Mouse (Mus musculus) thymus, adult 2 months (tissue): ENCODE data around the gene Gabbr2. TPM values are rescaled to one million over a fixed set of nuclear protein-coding genes. Genes with fewer than 3 reads are reported as not detected.

Experiments
- DNase-seq: peaks from one replicate; pipeline ENCODE4 v3.0.0; 2021
- H3K27ac ChIP-seq: fragments of 200-500 bp; 2 replicates; pipeline ENCODE4 v1.5.1; 2012; ENCODE audit warnings: low read length, control low read depth; ENCODE audit not compliant: control insufficient read depth, insufficient read depth
- H3K27me3 ChIP-seq: fragments of 200-500 bp; 2 replicates; pipeline ENCODE4 v1.6.1; 2012; ENCODE audit warnings: mild to moderate bottlenecking, low read length, moderate library complexity, mixed read lengths; ENCODE audit not compliant: control insufficient read depth, insufficient read depth
- H3K36me3 ChIP-seq: fragments of 200-500 bp; 2 replicates; pipeline ENCODE4 v1.6.1; 2012; ENCODE audit warnings: mild to moderate bottlenecking, low read length, moderate library complexity; ENCODE audit not compliant: control insufficient read depth, insufficient read depth
- H3K4me1 ChIP-seq: fragments of 200-500 bp; replicated peaks from 2 replicates; pipeline ENCODE4 v1.6.1; 2012; ENCODE audit warnings: low read length; ENCODE audit not compliant: control insufficient read depth, insufficient read depth
- H3K4me3 ChIP-seq: fragments of 200-500 bp; 2 replicates; pipeline ENCODE4 v1.5.1; 2012; ENCODE audit warnings: mild to moderate bottlenecking, low read length, control low read depth, moderate library complexity; ENCODE audit not compliant: control insufficient read depth, insufficient read depth
- CTCF ChIP-seq: fragments of 200-500 bp; IDR thresholded peaks from 2 replicates; pipeline ENCODE4 v1.5.1; 2012; ENCODE audit warnings: mild to moderate bottlenecking, control low read depth, low read length, moderate library complexity, borderline replicate concordance; ENCODE audit not compliant: control insufficient read depth, poor library complexity, insufficient read depth; ENCODE audit errors: extremely low read depth
- POLR2A ChIP-seq: fragments of 200-500 bp; IDR thresholded peaks from 2 replicates; pipeline ENCODE4 v1.6.1; 2012; ENCODE audit warnings: mild to moderate bottlenecking, low read length, control low read depth, moderate library complexity; ENCODE audit not compliant: control insufficient read depth, poor library complexity, insufficient read depth; ENCODE audit errors: extremely low read depth
- WGBS: fragments of 180-500 bp; shearing (Covaris S2); methylation state at CpG from one replicate; pipeline ENCODE4 v1.1.7; 2018; 5-methylcytosine and 5-hydroxymethylcytosine counted together
- polyA plus RNA-seq: library from polyadenylated mRNA; depleted of rRNA; stranded (reverse); fragments of >200 nt; gene quantifications from 2 replicates; pipeline ENCODE4 v1.2.3, GENCODE M21; 2012

Gabbr2 gene
- polyA plus RNA-seq, 1 experiment: 0.20 TPM

GRCm38 (mm10) chr4:46728231-46728630 lies 263.4 kb downstream of the Gabbr2 start:
- H3K4me3 ChIP-seq: no peak overlapping the region
- DNase-seq: no peak
- H3K27me3 ChIP-seq: no peaks in the 10 kb centered on the region
- 27% methylated on average over 1 of the region's 1 CpGs for WGBS
- no peak overlapping the region for H3K27ac ChIP-seq
- H3K4me1 ChIP-seq: no peaks in the 10 kb centered on the region
- H3K36me3 ChIP-seq: no peaks in the 10 kb centered on the region
- TF ChIP-seq CTCF: no peak
- no peak for TF ChIP-seq POLR2A

GRCm38 (mm10) chr4:46727153-46727552 lies 264.5 kb downstream of the Gabbr2 start:
- Histone ChIP-seq H3K27me3 (no peaks in the 10 kb centered on the region), H3K27ac (no peak overlapping the region), H3K4me1 (no peaks in the 10 kb centered on the region), H3K4me3 (no peak overlapping the region), H3K36me3 (no peaks in the 10 kb centered on the region)
- DNase-seq: no peak
- 94% methylated on average over 11 of the region's 11 CpGs for WGBS
- no peak for TF ChIP-seq CTCF
- no peak for TF ChIP-seq POLR2A

DNA sequence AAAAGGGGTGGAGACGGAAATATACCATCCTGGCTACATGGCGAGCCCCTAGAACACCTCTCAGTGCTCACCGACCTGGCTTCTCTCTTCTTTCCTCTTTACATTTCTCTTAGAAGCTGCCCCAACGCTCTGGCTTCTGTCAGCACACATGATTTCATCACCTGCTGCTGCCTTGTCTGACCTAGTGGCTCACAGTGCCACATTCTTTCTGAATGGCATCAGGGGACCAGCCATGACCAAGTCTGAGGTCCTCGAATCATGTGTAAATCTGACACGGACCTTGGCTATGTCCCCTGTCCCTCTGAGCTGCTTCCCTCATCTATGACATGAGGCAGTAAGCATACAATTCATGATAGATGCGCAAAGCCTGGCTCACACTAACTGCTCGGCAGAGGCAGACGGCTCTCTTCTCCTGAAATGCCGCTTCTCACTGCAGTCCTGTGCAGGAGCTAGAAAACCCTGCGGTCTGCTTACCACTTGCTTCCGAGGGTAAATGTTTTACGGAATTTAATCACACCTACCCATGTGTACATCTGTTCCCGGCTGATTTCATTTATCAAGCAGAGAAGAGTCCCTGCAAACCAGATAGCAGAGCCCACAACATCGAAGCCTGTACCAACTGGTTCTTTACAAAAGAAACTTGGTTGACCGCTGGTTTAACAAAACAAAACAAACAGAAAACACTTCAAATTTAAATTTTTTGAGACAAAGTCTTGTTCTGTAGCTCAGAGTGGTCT lies 270.7 kb downstream of the Gabbr2 start:
- no peaks in the 10 kb centered on the region for H3K27me3 ChIP-seq
- no peaks in the 10 kb centered on the region for H3K36me3 ChIP-seq
- no peak overlapping the region for H3K4me3 ChIP-seq
- TF ChIP-seq CTCF: no peak
- TF ChIP-seq POLR2A: no peak
- no peaks in the 10 kb centered on the region for H3K4me1 ChIP-seq
- WGBS: 92% methylated on average over 16 of the region's 16 CpGs
- no peak overlapping the region for H3K27ac ChIP-seq
- DNase-seq: no peak

DNA sequence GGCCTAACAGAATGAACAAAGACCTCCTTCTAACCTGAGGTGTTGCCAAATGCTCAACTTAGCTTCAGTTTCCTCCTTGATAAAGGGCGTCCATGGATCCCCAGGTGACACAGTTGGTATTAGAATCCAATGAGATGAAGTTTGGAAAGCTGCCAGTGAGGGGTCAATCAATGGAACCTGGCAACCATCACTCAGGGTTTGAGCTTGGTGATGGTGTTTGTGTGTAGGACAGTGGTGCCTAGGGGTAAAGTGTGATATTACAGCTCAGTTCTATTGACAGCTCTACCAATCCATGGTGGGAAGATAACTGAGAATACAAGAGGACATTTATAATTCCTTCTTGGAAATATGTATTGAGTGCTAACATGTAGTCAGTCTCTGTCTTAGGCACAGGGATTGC lies 271.6 kb downstream of the Gabbr2 start:
- Histone ChIP-seq H3K27ac (no peak overlapping the region), H3K27me3 (no peaks in the 10 kb centered on the region), H3K36me3 (no peaks in the 10 kb centered on the region), H3K4me1 (no peaks in the 10 kb centered on the region), H3K4me3 (no peak overlapping the region)
- no peak for DNase-seq
- WGBS: 92% methylated on average over 1 of the region's 1 CpGs
- TF ChIP-seq CTCF (no peak), POLR2A (no peak)

DNA sequence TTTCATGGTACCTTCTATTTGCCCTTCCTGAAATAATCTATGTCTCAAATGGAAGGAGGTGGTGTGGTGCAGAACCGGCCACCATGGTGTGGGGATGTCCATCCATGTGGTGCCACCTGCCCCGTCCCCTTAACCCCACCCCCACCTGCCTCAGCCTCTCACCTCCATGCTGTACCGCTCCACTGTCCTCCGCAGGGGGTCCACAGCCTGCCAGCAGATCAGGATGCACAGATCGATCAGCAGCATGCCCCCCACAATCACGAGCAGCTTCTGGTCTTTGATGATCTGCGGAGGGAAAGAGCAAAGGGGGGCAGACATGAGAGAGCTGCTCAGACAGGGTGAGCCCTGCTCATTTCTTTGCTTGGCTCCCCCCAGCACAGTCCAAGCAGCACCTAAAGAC lies 273.0 kb downstream of the Gabbr2 start:
- TF ChIP-seq CTCF: no peak
- TF ChIP-seq POLR2A: no peak
- H3K4me1 ChIP-seq: no peaks in the 10 kb centered on the region
- H3K27me3 ChIP-seq: no peaks in the 10 kb centered on the region
- H3K27ac ChIP-seq: no peak overlapping the region
- no peak overlapping the region for H3K4me3 ChIP-seq
- WGBS: 74% methylated on average over 7 of the region's 7 CpGs
- H3K36me3 ChIP-seq: no peaks in the 10 kb centered on the region
- no peak for DNase-seq

DNA sequence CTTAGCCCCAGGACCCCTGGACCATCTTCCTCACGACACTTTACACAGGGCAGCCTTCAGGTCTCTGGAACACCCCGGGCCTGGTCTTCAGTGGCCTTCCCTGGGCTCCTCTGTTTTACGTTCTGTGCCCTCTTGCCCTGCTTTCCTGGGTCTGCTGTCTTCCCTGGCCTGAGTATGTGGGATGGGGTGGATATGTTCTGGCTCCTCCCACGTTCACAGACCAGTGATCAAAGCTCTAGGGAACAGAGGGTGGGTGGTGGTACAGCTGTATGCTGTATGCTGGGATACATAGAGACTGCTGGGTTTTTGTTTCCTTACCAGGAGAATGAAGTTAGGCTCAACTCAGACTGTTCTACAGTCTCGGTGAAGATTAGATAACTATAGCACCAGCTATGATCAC lies 274.5 kb downstream of the Gabbr2 start:
- TF ChIP-seq POLR2A (no peak), CTCF (no peak)
- Histone ChIP-seq H3K4me1 (no peaks in the 10 kb centered on the region), H3K4me3 (no peak overlapping the region), H3K27ac (no peak overlapping the region), H3K36me3 (no peaks in the 10 kb centered on the region), H3K27me3 (no peaks in the 10 kb centered on the region)
- 82% methylated on average over 5 of the region's 5 CpGs for WGBS
- DNase-seq: no peak

GRCm38 (mm10) chr4:46716361-46716760 lies 275.3 kb downstream of the Gabbr2 start:
- Histone ChIP-seq H3K27ac (no peak overlapping the region), H3K4me3 (no peak overlapping the region), H3K27me3 (no peaks in the 10 kb centered on the region), H3K36me3 (no peaks in the 10 kb centered on the region), H3K4me1 (no peaks in the 10 kb centered on the region)
- TF ChIP-seq POLR2A (no peak), CTCF (no peak)
- WGBS: 15% methylated on average over 1 of the region's 1 CpGs
- no peak for DNase-seq
